Mouse (Mus musculus): Measurements from ENCODE around the gene Rccd1.

DNA sequence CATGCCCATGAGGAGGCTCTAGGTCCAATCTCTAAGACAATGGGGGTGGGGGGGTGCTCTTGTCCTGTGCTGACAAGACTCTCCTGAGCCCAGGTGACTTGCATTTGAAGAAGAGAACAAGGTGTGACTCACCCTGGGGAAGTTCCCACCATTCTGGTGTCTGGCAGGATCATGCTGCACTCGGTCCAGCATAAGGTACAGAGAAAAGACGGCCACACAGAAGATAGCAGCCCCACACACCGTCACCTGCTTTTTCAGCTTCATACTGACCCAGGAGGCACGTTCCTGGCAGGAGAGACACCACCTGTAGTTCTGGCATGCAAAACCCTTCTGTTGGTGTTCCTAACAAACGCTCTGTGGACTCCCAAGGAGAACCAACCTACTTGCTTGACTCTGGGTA is 45.2 kb upstream of the Rccd1 start:
- TF ChIP-seq CTCF (conservative IDR thresholded peaks at IDR 0.05; ENCODE audit: low read length), result no peak
- no peak for TF ChIP-seq NANOG (IDR thresholded peaks at IDR 0.05; ENCODE audit: borderline replicate concordance, low read length)
- no peak for TF ChIP-seq POU5F1 (IDR thresholded peaks at IDR 0.05; ENCODE audit: borderline replicate concordance, low read length)

Measured in E14TG2a.4 (cell line).